Mouse (Mus musculus) embryonic facial prominence, embryonic 14.5 days (tissue): ENCODE data around the gene Brd2. TPM values are rescaled to one million over a fixed set of nuclear protein-coding genes. Genes with fewer than 3 reads are reported as not detected.

Experiments used
- ATAC-seq: fragments of 200-750 bp; cut with Nextera tagmentation; 2 replicates; pipeline ENCODE4 v1.8.0; 2017; ENCODE audit warnings: low read depth, moderate number of reproducible peaks, moderate TSS enrichment
- DNase-seq: peaks from one replicate; pipeline ENCODE4 v3.0.0-alpha.2; 2015; ENCODE audit warnings: low spot score
- H3K27ac ChIP-seq: fragments of 300-500 bp; sonication (generic); replicated peaks from 2 replicates; pipeline ENCODE4 v1.5.1; 2014; ENCODE audit warnings: low read depth, mild to moderate bottlenecking, low read length, moderate library complexity
- H3K27me3 ChIP-seq: fragments of 300-500 bp; sonication (generic); replicated peaks from 2 replicates; pipeline ENCODE4 v1.6.1; 2014; ENCODE audit warnings: low read length; ENCODE audit not compliant: control insufficient read depth, insufficient read depth
- H3K36me3 ChIP-seq: fragments of 300-500 bp; sonication (generic); 2 replicates; pipeline ENCODE4 v1.6.1; 2014; ENCODE audit warnings: low read length, mixed read lengths; ENCODE audit not compliant: control insufficient read depth, insufficient read depth
- H3K4me1 ChIP-seq: fragments of 300-500 bp; sonication (generic); 2 replicates; pipeline ENCODE4 v1.6.1; 2014; ENCODE audit warnings: antibody characterized with exemption, low read length; ENCODE audit not compliant: control insufficient read depth, insufficient read depth
- H3K4me2 ChIP-seq: fragments of 300-500 bp; sonication (generic); 2 replicates; pipeline ENCODE4 v1.6.1; 2014; ENCODE audit warnings: low read depth, mild to moderate bottlenecking, low read length, moderate library complexity, mixed read lengths
- H3K4me3 ChIP-seq: fragments of 300-500 bp; sonication (generic); 2 replicates; pipeline ENCODE4 v1.5.1; 2014; ENCODE audit warnings: low read depth, mild to moderate bottlenecking, low read length
- H3K9ac ChIP-seq: fragments of 300-500 bp; sonication (generic); 2 replicates; pipeline ENCODE4 v1.6.1; 2014; ENCODE audit warnings: low read depth, mild to moderate bottlenecking, low read length, moderate library complexity, mixed read lengths
- H3K9me3 ChIP-seq: fragments of 300-500 bp; sonication (generic); 2 replicates; pipeline ENCODE4 v1.6.1; 2016; ENCODE audit warnings: low read length; ENCODE audit not compliant: control insufficient read depth
- WGBS: fragments of 180-500 bp; shearing (Covaris S2); extraction: QIAGEN DNeasy Blood & Tissue Kit; methylation state at CpG from one replicate; pipeline ENCODE4 v1.1.7; 2014; 5-methylcytosine and 5-hydroxymethylcytosine counted together
- polyA plus RNA-seq: library from polyadenylated mRNA; unstranded; fragments of >200 nt; fragmentation: Nextera tagmentation; extraction: Ambion mirVana; gene quantifications from 2 replicates; pipeline ENCODE4 v1.2.1, GENCODE M21; 2014

The Brd2 gene
- polyA plus RNA-seq = 103 and 105 TPM in 2 replicates

- H3K9me3 ChIP-seq = no peaks in the 10 kb centered on the region
- 0% methylated on average over 34 of the region's 75 CpGs for WGBS
- peaks cover 21% of the 10 kb centered on the region for H3K4me1 ChIP-seq
- peak within 1 kb of the TSS; percentile 92 for H3K4me3 ChIP-seq
- H3K27me3 ChIP-seq = no peaks in the 10 kb centered on the region
- H3K36me3 ChIP-seq = peaks cover 25% of the 10 kb centered on the region
- H3K4me2 ChIP-seq = peak within 1 kb of the TSS; percentile 90
- H3K27ac ChIP-seq = peak within 1 kb of the TSS; percentile 99
- H3K9ac ChIP-seq = peak within 1 kb of the TSS; percentile 98
- DNase-seq (peak; percentile 98), ATAC-seq (peak; percentile 41)
Observed at GRCm38 (mm10) chr17:34122188-34122984, at the start of gene Brd2. TSS of gene Brd2 (minus strand) at chr17:34122634.

DNA sequence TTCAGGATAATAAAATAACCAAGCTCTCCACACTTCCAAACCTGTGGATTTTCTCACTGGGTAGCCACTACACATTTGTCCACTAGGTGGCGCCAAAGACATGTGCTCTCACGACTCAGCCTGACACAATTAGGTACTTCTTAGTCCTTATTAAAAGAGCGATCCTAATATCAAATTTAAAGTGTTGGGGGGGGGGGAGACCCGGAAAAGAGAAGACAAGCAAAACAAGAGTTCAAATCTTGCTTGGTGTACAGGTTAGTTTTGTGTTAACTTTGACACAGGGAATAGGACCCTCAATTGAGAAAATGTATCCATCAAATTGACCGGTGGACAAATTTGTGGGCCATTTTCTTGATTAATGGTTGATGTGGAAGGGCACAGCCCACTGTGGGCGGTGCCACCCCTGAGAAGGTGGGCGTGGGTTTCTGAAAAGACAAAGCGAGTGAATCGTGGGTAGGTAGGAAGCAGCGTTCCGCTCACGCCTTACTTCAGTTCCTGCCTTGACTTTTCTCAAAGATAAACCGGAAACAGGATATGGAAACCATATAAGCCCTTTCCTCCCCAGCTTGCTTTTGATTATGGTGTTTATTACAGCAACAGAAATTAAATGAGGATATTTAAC is 48.6 kb upstream of the Brd2 start:
- Histone ChIP-seq H3K27me3 (no peaks in the 10 kb centered on the region), H3K4me3 (no peak overlapping the region), H3K4me2 (no peak overlapping the region), H3K36me3 (no peaks in the 10 kb centered on the region), H3K9me3 (peaks cover 7% of the 10 kb centered on the region; the same call in 1 of the 2 replicates), H3K4me1 (no peaks in the 10 kb centered on the region), H3K9ac (no peak overlapping the region), H3K27ac (no peak overlapping the region)
- WGBS = 40% methylated on average over 13 of the region's 13 CpGs
- DNase-seq (peak; percentile 69), ATAC-seq (no peak)

DNA sequence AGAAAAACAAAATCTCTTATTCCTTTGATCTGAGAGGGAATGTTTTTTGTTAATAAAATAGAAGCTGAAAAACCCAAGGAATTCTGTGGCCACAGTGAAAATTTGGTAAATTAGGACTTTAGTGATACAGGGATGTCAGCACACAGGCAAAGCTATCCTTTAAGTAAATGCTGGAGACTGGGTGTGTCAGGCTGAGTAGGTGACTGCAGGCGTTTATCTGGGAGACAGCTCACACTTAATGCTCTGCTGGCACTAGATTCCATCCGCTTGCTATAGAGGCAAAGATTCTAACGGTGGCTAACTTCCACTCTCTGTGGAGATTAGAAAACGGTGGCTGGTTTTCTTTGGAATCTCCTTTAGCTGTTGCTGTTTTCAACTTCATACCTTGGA is 48.0 kb upstream of the Brd2 start:
- Histone ChIP-seq H3K4me3 (no peak overlapping the region), H3K4me1 (no peaks in the 10 kb centered on the region), H3K9ac (no peak overlapping the region), H3K4me2 (no peak overlapping the region), H3K27ac (no peak overlapping the region), H3K9me3 (peaks cover 7% of the 10 kb centered on the region; the same call in 1 of the 2 replicates), H3K27me3 (no peaks in the 10 kb centered on the region), H3K36me3 (no peaks in the 10 kb centered on the region)
- no peak for DNase-seq
- no peak for ATAC-seq
- WGBS = 27% methylated on average over 4 of the region's 4 CpGs

DNA sequence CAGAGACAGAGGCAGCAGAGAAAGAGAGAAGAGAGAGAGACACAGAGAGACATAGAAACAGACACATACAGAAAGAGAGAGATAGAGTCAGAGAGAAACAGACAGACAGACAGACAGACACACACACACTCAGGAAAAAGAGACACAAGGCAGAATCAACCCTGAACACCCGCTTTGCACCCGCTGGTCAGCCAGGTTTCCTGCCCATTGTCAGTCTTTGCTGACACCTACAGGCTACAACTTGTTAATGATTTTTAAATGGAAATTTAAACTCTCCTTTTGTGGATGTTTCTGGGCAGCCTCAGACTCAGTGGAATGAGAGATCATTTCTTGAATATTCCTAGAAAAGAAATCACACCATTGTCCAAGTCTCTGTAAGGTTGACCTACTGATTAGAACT is 46.8 kb upstream of the Brd2 start:
- Histone ChIP-seq H3K27me3 (no peaks in the 10 kb centered on the region), H3K9ac (no peak overlapping the region), H3K4me2 (no peak overlapping the region), H3K36me3 (no peaks in the 10 kb centered on the region), H3K4me3 (no peak overlapping the region), H3K4me1 (no peaks in the 10 kb centered on the region), H3K9me3 (peaks cover 7% of the 10 kb centered on the region; the same call in 1 of the 2 replicates), H3K27ac (no peak overlapping the region)
- DNase-seq = peak; percentile 67
- 7% methylated on average over 2 of the region's 2 CpGs for WGBS
- no peak for ATAC-seq

GRCm38 (mm10) chr17:34165033-34165730 is 42.7 kb upstream of the Brd2 start:
- H3K27ac ChIP-seq = no peak overlapping the region
- 80% methylated on average over 6 of the region's 6 CpGs for WGBS

DNA sequence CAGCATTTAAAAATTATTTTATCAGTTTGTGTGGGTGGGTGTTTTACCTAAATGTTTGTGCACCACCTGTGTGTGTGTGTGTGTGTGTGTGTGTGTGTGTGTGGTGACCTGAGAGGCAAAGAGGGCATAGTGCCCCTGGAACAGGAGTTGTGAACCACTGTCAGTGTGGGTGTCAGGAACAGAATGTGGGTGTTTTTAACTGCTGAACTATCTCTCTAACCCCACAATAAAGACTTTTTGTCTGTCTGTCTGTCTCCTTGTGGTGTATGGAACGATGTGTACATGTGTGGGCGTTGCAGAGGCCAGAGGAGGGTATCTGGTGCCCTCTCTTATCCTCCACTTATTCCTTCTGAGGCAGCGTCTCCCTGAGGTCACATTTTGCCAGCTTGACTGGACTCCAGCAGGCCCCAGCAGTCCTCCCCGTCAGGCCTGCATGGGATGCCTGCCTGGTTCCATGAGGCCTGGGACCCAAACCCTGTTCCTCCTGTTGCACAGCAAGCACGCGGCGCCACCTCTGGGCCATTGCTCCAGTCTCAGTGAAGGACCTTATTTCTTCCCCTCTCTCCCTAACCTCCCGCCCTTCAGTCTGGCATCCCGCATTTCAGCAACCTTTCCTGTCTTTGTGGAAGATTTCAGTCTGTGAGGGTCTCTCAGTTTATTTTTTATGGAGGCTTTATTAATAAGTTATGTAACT is 41.9 kb upstream of the Brd2 start:
- Histone ChIP-seq H3K36me3 (no peaks in the 10 kb centered on the region), H3K9me3 (no peaks in the 10 kb centered on the region), H3K9ac (no peak overlapping the region), H3K27ac (no peak overlapping the region), H3K4me3 (no peak overlapping the region), H3K27me3 (no peaks in the 10 kb centered on the region), H3K4me2 (no peak overlapping the region), H3K4me1 (no peaks in the 10 kb centered on the region)
- DNase-seq = no peak
- ATAC-seq = no peak
- 29% methylated on average over 9 of the region's 9 CpGs for WGBS

More at GRCm38 (mm10) chr17:34165033-34165730, 42.7 kb upstream of the Brd2 start:
- H3K9ac ChIP-seq = no peak overlapping the region
- H3K27me3 ChIP-seq = no peaks in the 10 kb centered on the region
- ATAC-seq (no peak), DNase-seq (no peak)
- no peaks in the 10 kb centered on the region for H3K9me3 ChIP-seq
- no peak overlapping the region for H3K4me2 ChIP-seq
- H3K4me3 ChIP-seq = no peak overlapping the region
- no peaks in the 10 kb centered on the region for H3K36me3 ChIP-seq
- H3K4me1 ChIP-seq = no peaks in the 10 kb centered on the region

DNA sequence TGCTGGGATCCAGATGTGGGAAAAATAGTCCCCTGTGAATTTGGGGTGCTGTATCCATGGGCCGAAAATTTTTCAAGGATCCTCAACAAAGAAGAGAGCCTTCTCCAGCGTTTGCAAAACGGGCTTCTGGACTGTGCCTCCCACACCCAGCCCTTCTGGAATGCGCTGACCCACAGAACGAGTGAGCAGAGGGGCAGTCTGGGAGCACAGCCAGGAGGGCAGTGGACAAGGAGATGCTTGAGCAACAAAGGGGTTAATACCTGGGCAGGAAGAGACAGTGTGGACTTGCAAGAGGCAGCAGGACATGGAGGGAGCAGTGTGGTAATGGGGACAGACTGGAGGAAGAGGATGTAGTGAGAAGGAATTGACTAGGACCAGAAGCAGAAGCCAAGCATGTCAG is 33.1 kb upstream of the Brd2 start:
- no peaks in the 10 kb centered on the region for H3K36me3 ChIP-seq
- H3K4me2 ChIP-seq = no peak overlapping the region
- H3K4me3 ChIP-seq = no peak overlapping the region
- H3K4me1 ChIP-seq = no peaks in the 10 kb centered on the region
- DNase-seq (no peak), ATAC-seq (no peak)
- H3K27ac ChIP-seq = no peak overlapping the region
- no peak overlapping the region for H3K9ac ChIP-seq
- H3K27me3 ChIP-seq = no peaks in the 10 kb centered on the region
- 49% methylated on average over 5 of the region's 5 CpGs for WGBS
- H3K9me3 ChIP-seq = no peaks in the 10 kb centered on the region

DNA sequence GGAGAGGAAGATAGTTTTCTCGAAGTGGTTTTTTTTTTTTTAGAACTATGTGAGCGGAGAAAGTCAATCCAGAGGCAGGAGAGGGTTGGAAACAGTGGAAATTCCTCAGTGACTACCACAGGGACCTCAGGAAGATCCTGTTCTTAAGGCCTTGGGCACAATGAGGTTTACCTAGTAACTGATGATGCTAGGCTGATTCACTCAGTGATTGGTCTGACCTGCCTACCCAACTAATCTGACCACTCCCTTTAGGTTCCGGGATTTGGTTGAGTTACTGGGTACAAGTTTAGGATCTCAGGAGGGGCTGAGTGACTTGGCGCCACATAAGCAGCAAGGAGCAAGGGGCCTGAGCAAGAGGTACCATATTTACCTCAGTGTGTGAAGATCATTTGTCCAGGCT is 30.5 kb upstream of the Brd2 start, which contains the start of gene H2-DMb1:
Gene H2-DMb1, plus strand, starts transcription at position 150 of the 400 bp plus-strand sequence.
- H3K9me3 ChIP-seq = no peaks in the 10 kb centered on the region
- no peak within 1 kb of the TSS for H3K27ac ChIP-seq
- WGBS = 63% methylated on average over 4 of the region's 4 CpGs
- no peaks in the 10 kb centered on the region for H3K27me3 ChIP-seq
- DNase-seq (peak; percentile 79), ATAC-seq (peak; percentile 63; the same call in 1 of the 2 replicates)
- H3K4me3 ChIP-seq = no peak within 1 kb of the TSS
- H3K4me1 ChIP-seq = no peaks in the 10 kb centered on the region
- H3K9ac ChIP-seq = no peak within 1 kb of the TSS
- H3K4me2 ChIP-seq = peak within 1 kb of the TSS; percentile 7; the same call in 1 of the 2 replicates
- H3K36me3 ChIP-seq = no peaks in the 10 kb centered on the region
